Mouse (Mus musculus) midbrain, postnatal 0 days (tissue): Measurements from ENCODE around the gene DXBay18. TPM values are rescaled to one million over a fixed set of nuclear protein-coding genes. Genes with fewer than 3 reads are reported as not detected.

Experiments used
- polyA plus RNA-seq: library from polyadenylated mRNA; unstranded; fragments of >200 nt; fragmentation: Nextera tagmentation; extraction: Ambion mirVana; gene quantifications from 2 replicates; pipeline ENCODE4 v1.2.1, GENCODE M21; 2015
- total RNA-seq: library from RNA; depleted of rRNA; stranded (reverse); fragments of >200 nt; gene quantifications from 2 replicates; pipeline ENCODE4 v1.2.3, GENCODE M21; 2014; rRNA removed

Gene DXBay18
- total and polyA plus RNA-seq, 2 experiments from 2014 or later = 1.4 to 2.8 TPM

Other genes starting within 250 kb of the DXBay18 start
- gene Cetn2, start 231.0 kb downstream of the DXBay18 start, total RNA-seq = 21.5 and 23.4 TPM in 2 replicates
- 63.7 and 67.0 TPM in 2 replicates for gene Cetn2, start 231.0 kb downstream of the DXBay18 start, polyA plus RNA-seq
- gene Nsdhl, start 230.9 kb downstream of the DXBay18 start, total RNA-seq = 41.5 and 43.8 TPM in 2 replicates
- gene Nsdhl, start 230.9 kb downstream of the DXBay18 start, polyA plus RNA-seq = 42.6 and 45.4 TPM in 2 replicates
- gene Zfp185, start 162.1 kb downstream of the DXBay18 start, total RNA-seq = 0.33 and 1.7 TPM in 2 replicates
- gene Zfp185, start 162.1 kb downstream of the DXBay18 start, polyA plus RNA-seq = 0.84 and 0.96 TPM in 2 replicates
- gene Pnma5, start 112.3 kb downstream of the DXBay18 start, total RNA-seq = 0.27 and 0.57 TPM in 2 replicates
- gene Pnma5, start 112.3 kb downstream of the DXBay18 start, polyA plus RNA-seq = 0.31 and 0.37 TPM in 2 replicates
- 17.1 and 18.4 TPM in 2 replicates for gene Pnma3, start 84.7 kb downstream of the DXBay18 start, total RNA-seq
- gene Pnma3, start 84.7 kb downstream of the DXBay18 start, polyA plus RNA-seq = 5.7 and 7.5 TPM in 2 replicates
- gene Xlr4a, start 67.0 kb downstream of the DXBay18 start, total RNA-seq = not detected in 2 replicates
- 1.1 TPM in 1 of 2 replicates, not detected in the other for gene Xlr4a, start 67.0 kb downstream of the DXBay18 start, polyA plus RNA-seq
- gene Xlr3a, start 52.4 kb downstream of the DXBay18 start, total RNA-seq = 0.60 and 5.7 TPM in 2 replicates
- 3.4 and 4.7 TPM in 2 replicates for gene Xlr3a, start 52.4 kb downstream of the DXBay18 start, polyA plus RNA-seq
- 0.66 and 2.8 TPM in 2 replicates for gene Gm14685, start 32.4 kb downstream of the DXBay18 start, total RNA-seq
- 1.4 and 1.5 TPM in 2 replicates for gene Gm14685, start 32.4 kb downstream of the DXBay18 start, polyA plus RNA-seq
- gene Xlr5b, start 654 bp downstream of the DXBay18 start, total RNA-seq = not detected in 2 replicates
- gene Xlr5b, start 654 bp downstream of the DXBay18 start, polyA plus RNA-seq = not detected in 2 replicates
- not detected in 2 replicates for gene Spin2d, start 27.5 kb upstream of the DXBay18 start, total RNA-seq
- gene Spin2d, start 27.5 kb upstream of the DXBay18 start, polyA plus RNA-seq = not detected in 2 replicates
- 2.8 and 7.2 TPM in 2 replicates for gene Xlr3b, start 42.8 kb upstream of the DXBay18 start, total RNA-seq
- 6.8 and 13.9 TPM in 2 replicates for gene Xlr3b, start 42.8 kb upstream of the DXBay18 start, polyA plus RNA-seq
- gene Xlr4b, start 64.9 kb upstream of the DXBay18 start, total RNA-seq = not detected in 2 replicates
- gene Xlr4b, start 64.9 kb upstream of the DXBay18 start, polyA plus RNA-seq = 1.2 TPM in 1 of 2 replicates, not detected in the other
- gene F8a, start 78.8 kb upstream of the DXBay18 start, total RNA-seq = 26.5 and 32.2 TPM in 2 replicates
- gene F8a, start 78.8 kb upstream of the DXBay18 start, polyA plus RNA-seq = 33.7 and 36.3 TPM in 2 replicates
- not detected in 2 replicates for gene Xlr4c, start 93.7 kb upstream of the DXBay18 start, total RNA-seq
- gene Xlr4c, start 93.7 kb upstream of the DXBay18 start, polyA plus RNA-seq = 0.26 and 0.67 TPM in 2 replicates
- not detected in 2 replicates for gene Xlr3c, start 115.9 kb upstream of the DXBay18 start, total RNA-seq
- gene Xlr3c, start 115.9 kb upstream of the DXBay18 start, polyA plus RNA-seq = 0.12 and 0.15 TPM in 2 replicates
- gene Xlr5a, start 143.5 kb upstream of the DXBay18 start, total RNA-seq = not detected in 2 replicates
- not detected in 2 replicates for gene Xlr5a, start 143.5 kb upstream of the DXBay18 start, polyA plus RNA-seq
- not detected in 2 replicates for gene Xlr5c, start 143.5 kb upstream of the DXBay18 start, total RNA-seq
- gene Xlr5c, start 143.5 kb upstream of the DXBay18 start, polyA plus RNA-seq = not detected in 2 replicates
- gene Gm45015, start 187.4 kb upstream of the DXBay18 start, total RNA-seq = not detected in 2 replicates
- not detected in 2 replicates for gene Gm45015, start 187.4 kb upstream of the DXBay18 start, polyA plus RNA-seq
- 28.2 and 29.9 TPM in 2 replicates for gene Zfp275, start 193.2 kb upstream of the DXBay18 start, total RNA-seq
- 5.2 and 5.7 TPM in 2 replicates for gene Zfp275, start 193.2 kb upstream of the DXBay18 start, polyA plus RNA-seq
- not detected in 2 replicates for gene Gm18336, start 249.3 kb upstream of the DXBay18 start, total RNA-seq
- 0.07 and 0.09 TPM in 2 replicates for gene Gm18336, start 249.3 kb upstream of the DXBay18 start, polyA plus RNA-seq